Mouse (Mus musculus) midbrain, embryonic 14.5 days (tissue): ENCODE measurements around the gene BC029722. TPM values are rescaled to one million over a fixed set of nuclear protein-coding genes. Genes with fewer than 3 reads are reported as not detected.
"Not testable (repeated sequence)": the region's sequence is repeated elsewhere in the genome, so short reads cannot be mapped to it uniquely, and the experiment has no call there.

Source experiments
- ATAC-seq: fragments of 200-750 bp; cut with Nextera tagmentation; 2 replicates; pipeline ENCODE4 v1.8.0; 2017; ENCODE audit warnings: moderate number of reproducible peaks, moderate library complexity; ENCODE audit not compliant: low FRiP score, low TSS enrichment
- DNase-seq: peaks from one replicate; pipeline ENCODE4 v3.0.0-alpha.2; 2015
- H3K27ac ChIP-seq: fragments of 300-500 bp; sonication (generic); replicated peaks from 2 replicates; pipeline ENCODE4 v1.5.1; 2014; ENCODE audit warnings: mild to moderate bottlenecking, low read depth, low read length, moderate library complexity
- H3K27me3 ChIP-seq: fragments of 300-500 bp; sonication (generic); 2 replicates; pipeline ENCODE4 v1.6.1; 2014; ENCODE audit warnings: low read length, control low read depth, mixed read lengths; ENCODE audit not compliant: control insufficient read depth, insufficient read depth
- H3K36me3 ChIP-seq: fragments of 300-500 bp; sonication (generic); 2 replicates; pipeline ENCODE4 v1.6.1; 2014; ENCODE audit warnings: low read length, control low read depth; ENCODE audit not compliant: control insufficient read depth, insufficient read depth
- H3K4me1 ChIP-seq: fragments of 300-500 bp; sonication (generic); 2 replicates; pipeline ENCODE4 v1.6.1; 2014; ENCODE audit warnings: mild to moderate bottlenecking, antibody characterized with exemption, low read length, control low read depth; ENCODE audit not compliant: control insufficient read depth, insufficient read depth
- H3K4me2 ChIP-seq: fragments of 300-500 bp; sonication (generic); 2 replicates; pipeline ENCODE4 v1.6.1; 2014; ENCODE audit warnings: mild to moderate bottlenecking, low read length, moderate library complexity
- H3K4me3 ChIP-seq: fragments of 300-500 bp; sonication (generic); replicated peaks from 2 replicates; pipeline ENCODE4 v1.5.1; 2014; ENCODE audit warnings: low read depth, low read length
- H3K9ac ChIP-seq: fragments of 300-500 bp; sonication (generic); replicated peaks from 2 replicates; pipeline ENCODE4 v1.6.1; 2014; ENCODE audit warnings: mild to moderate bottlenecking, low read length, moderate library complexity
- H3K9me3 ChIP-seq: fragments of 300-500 bp; sonication (generic); 2 replicates; pipeline ENCODE4 v1.6.1; 2016; ENCODE audit warnings: low read length, control low read depth, mixed read lengths; ENCODE audit not compliant: control insufficient read depth
- WGBS: fragments of 180-500 bp; shearing (Covaris S2); extraction: QIAGEN DNeasy Blood & Tissue Kit; methylation state at CpG from one replicate; pipeline ENCODE4 v1.1.7; 2014; 5-methylcytosine and 5-hydroxymethylcytosine counted together
- polyA plus RNA-seq: library from polyadenylated mRNA; unstranded; fragments of >200 nt; fragmentation: Nextera tagmentation; extraction: Ambion mirVana; gene quantifications from 2 replicates; pipeline ENCODE4 v1.2.1, GENCODE M21; 2014

BC029722 gene
- polyA plus RNA-seq, 1 experiment from 2014 or later = 25.5 TPM

GRCm38 (mm10) chr2:155848291-155848690 lies 29.1 kb upstream of the BC029722 start:
- H3K9me3 ChIP-seq = no peaks in the 10 kb centered on the region
- peaks cover 62% of the 10 kb centered on the region for H3K36me3 ChIP-seq
- no peak overlapping the region for H3K27ac ChIP-seq
- DNase-seq (peak; percentile 86), ATAC-seq (no peak)
- 28% methylated on average over 6 of the region's 6 CpGs for WGBS
- H3K4me1 ChIP-seq = no peaks in the 10 kb centered on the region
- no peak overlapping the region for H3K9ac ChIP-seq
- no peak overlapping the region for H3K4me2 ChIP-seq
- no peaks in the 10 kb centered on the region for H3K27me3 ChIP-seq
- H3K4me3 ChIP-seq = no peak overlapping the region

- H3K4me1 ChIP-seq = no peaks in the 10 kb centered on the region
- peaks cover 56% of the 10 kb centered on the region for H3K36me3 ChIP-seq
- no peaks in the 10 kb centered on the region for H3K27me3 ChIP-seq
- no peak overlapping the region for H3K27ac ChIP-seq
- H3K9me3 ChIP-seq = no peaks in the 10 kb centered on the region
- 92% methylated on average over 8 of the region's 8 CpGs for WGBS
- no peak overlapping the region for H3K4me3 ChIP-seq
- H3K4me2 ChIP-seq = no peak overlapping the region
- no peak for DNase-seq
- ATAC-seq = no peak
- no peak overlapping the region for H3K9ac ChIP-seq
Measured at GRCm38 (mm10) chr2:155846930-155847329, 27.7 kb upstream of the BC029722 start.

- Histone ChIP-seq H3K9me3 (no peaks in the 10 kb centered on the region), H3K4me2 (no peak overlapping the region), H3K27me3 (no peaks in the 10 kb centered on the region), H3K27ac (no peak overlapping the region), H3K9ac (no peak overlapping the region), H3K4me1 (no peaks in the 10 kb centered on the region), H3K36me3 (no peaks in the 10 kb centered on the region), H3K4me3 (no peak overlapping the region)
- ATAC-seq (no peak), DNase-seq (no peak)
- 85% methylated on average over 4 of the region's 4 CpGs for WGBS
Measured at GRCm38 (mm10) chr2:155838961-155839360, 19.7 kb upstream of the BC029722 start.

GRCm38 (mm10) chr2:155837961-155838360 lies 18.7 kb upstream of the BC029722 start:
- Histone ChIP-seq H3K27me3 (no peaks in the 10 kb centered on the region), H3K4me1 (no peaks in the 10 kb centered on the region), H3K36me3 (no peaks in the 10 kb centered on the region), H3K9ac (no peak overlapping the region), H3K4me3 (no peak overlapping the region), H3K4me2 (no peak overlapping the region), H3K27ac (no peak overlapping the region), H3K9me3 (no peaks in the 10 kb centered on the region)
- no peak for ATAC-seq
- no peak for DNase-seq
- 76% methylated on average over 3 of the region's 3 CpGs for WGBS

- no peak for ATAC-seq
- 59% methylated on average over 9 of the region's 9 CpGs for WGBS
Measured at GRCm38 (mm10) chr2:155834732-155835131, 15.5 kb upstream of the BC029722 start, which contains the start of gene Fam83c. TSS of gene Fam83c (minus strand) at chr2:155834854.

GRCm38 (mm10) chr2:155832087-155832486 lies 12.9 kb upstream of the BC029722 start:
- not testable (repeated sequence) for H3K9me3 ChIP-seq, H3K36me3 ChIP-seq, DNase-seq, H3K27me3 ChIP-seq, H3K4me2 ChIP-seq, H3K4me3 ChIP-seq, H3K9ac ChIP-seq, ATAC-seq, H3K27ac ChIP-seq
- 75% methylated on average over 1 of the region's 1 CpGs for WGBS
- peaks cover 12% of the 10 kb centered on the region for H3K4me1 ChIP-seq

More at GRCm38 (mm10) chr2:155834732-155835131, 15.5 kb upstream of the BC029722 start, which contains the start of gene Fam83c:
- H3K4me3 ChIP-seq = no peak within 1 kb of the TSS
- no peak within 1 kb of the TSS for H3K27ac ChIP-seq
- DNase-seq = no peak
- H3K4me1 ChIP-seq = no peaks in the 10 kb centered on the region
- H3K36me3 ChIP-seq = no peaks in the 10 kb centered on the region
- H3K9me3 ChIP-seq = no peaks in the 10 kb centered on the region
- no peak within 1 kb of the TSS for H3K9ac ChIP-seq
- no peaks in the 10 kb centered on the region for H3K27me3 ChIP-seq
- no peak within 1 kb of the TSS for H3K4me2 ChIP-seq

GRCm38 (mm10) chr2:155831302-155831701 lies 12.1 kb upstream of the BC029722 start:
- no peaks in the 10 kb centered on the region for H3K27me3 ChIP-seq
- 64% methylated on average over 9 of the region's 9 CpGs for WGBS
- no peaks in the 10 kb centered on the region for H3K9me3 ChIP-seq
- H3K4me3 ChIP-seq = no peak overlapping the region
- H3K4me2 ChIP-seq = no peak overlapping the region
- no peaks in the 10 kb centered on the region for H3K36me3 ChIP-seq
- H3K27ac ChIP-seq = no peak overlapping the region
- DNase-seq = no peak
- no peak overlapping the region for H3K9ac ChIP-seq
- ATAC-seq = no peak
- H3K4me1 ChIP-seq = peaks cover 13% of the 10 kb centered on the region

GRCm38 (mm10) chr2:155830841-155831240 lies 11.6 kb upstream of the BC029722 start:
- Histone ChIP-seq H3K36me3 (no peaks in the 10 kb centered on the region), H3K9me3 (no peaks in the 10 kb centered on the region), H3K27me3 (no peaks in the 10 kb centered on the region), H3K4me3 (no peak overlapping the region), H3K9ac (no peak overlapping the region), H3K27ac (no peak overlapping the region), H3K4me1 (peaks cover 15% of the 10 kb centered on the region), H3K4me2 (no peak overlapping the region)
- DNase-seq (no peak), ATAC-seq (no peak)
- 91% methylated on average over 8 of the region's 8 CpGs for whole genome bisulfite sequencing

GRCm38 (mm10) chr2:155826630-155827424 lies 7.6 kb upstream of the BC029722 start, which contains the start of gene Eif6:
TSS of gene Eif6 (minus strand) at chr2:155826925.
- H3K27ac ChIP-seq = peak within 1 kb of the TSS; percentile 77
- peak within 1 kb of the TSS; percentile 61 for H3K4me3 ChIP-seq
- no peaks in the 10 kb centered on the region for H3K9me3 ChIP-seq
- H3K4me1 ChIP-seq = peaks cover 20% of the 10 kb centered on the region
- no peaks in the 10 kb centered on the region for H3K27me3 ChIP-seq
- peak within 1 kb of the TSS; percentile 79 for H3K4me2 ChIP-seq
- ATAC-seq = peak; percentile 91
- peaks cover 21% of the 10 kb centered on the region for H3K36me3 ChIP-seq
- peak; percentile 95 for DNase-seq
- H3K9ac ChIP-seq = peak within 1 kb of the TSS; percentile 64
- WGBS = 2% methylated on average over 27 of the region's 27 CpGs
